Mouse (Mus musculus) liver, adult (tissue): Measurements from ENCODE around the gene Actl10.
A peak's percentile ranks its signal among the peaks of the same experiment; 100 is the strongest.

Experiments
- GATA4 ChIP-seq: IDR thresholded peaks from 2 replicates; pipeline ENCODE4 v1.6.1; 2014; ENCODE audit warnings: mild to moderate bottlenecking, low read length; ENCODE audit not compliant: insufficient replicate concordance

The Actl10 gene

DNA sequence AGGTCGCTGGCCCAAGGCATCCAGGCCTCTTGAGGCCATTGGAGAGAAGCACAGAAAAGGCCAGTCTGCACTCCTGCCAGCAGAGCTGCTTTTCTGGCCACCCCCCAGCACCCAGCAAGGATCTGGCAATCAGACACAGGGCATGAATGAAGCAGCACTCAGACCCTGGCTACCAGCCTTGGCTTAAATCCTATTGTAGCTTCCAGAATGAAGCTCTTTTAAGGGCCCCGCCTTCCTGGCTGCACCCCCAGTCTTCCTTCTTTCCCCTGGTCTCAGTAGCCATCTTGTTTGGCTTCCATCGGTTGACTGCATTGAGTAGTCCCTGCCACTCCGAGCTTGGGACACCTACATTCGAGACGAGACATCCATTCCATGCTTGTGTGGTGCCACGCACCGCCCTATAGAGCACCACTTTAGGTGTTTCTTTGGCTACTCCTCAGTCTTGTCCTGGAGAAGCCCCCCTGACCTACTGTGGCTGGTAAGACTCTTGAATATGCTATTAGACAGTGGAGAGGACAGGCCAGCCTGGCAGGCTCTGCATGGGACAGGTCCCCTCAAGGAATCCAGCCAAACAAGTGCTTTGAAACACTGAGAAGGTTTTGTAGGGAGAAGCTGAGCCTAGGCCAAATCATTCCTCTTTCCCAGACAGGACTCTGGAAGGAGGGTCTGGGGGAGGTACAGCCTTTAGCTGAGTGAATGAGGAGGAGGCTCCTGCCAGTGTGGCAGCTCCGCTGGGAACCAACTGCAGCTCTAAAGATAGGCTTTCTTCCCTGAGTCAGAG lies 7.8 kb upstream of the Actl10 start:
- TF ChIP-seq GATA4, result no peak

DNA sequence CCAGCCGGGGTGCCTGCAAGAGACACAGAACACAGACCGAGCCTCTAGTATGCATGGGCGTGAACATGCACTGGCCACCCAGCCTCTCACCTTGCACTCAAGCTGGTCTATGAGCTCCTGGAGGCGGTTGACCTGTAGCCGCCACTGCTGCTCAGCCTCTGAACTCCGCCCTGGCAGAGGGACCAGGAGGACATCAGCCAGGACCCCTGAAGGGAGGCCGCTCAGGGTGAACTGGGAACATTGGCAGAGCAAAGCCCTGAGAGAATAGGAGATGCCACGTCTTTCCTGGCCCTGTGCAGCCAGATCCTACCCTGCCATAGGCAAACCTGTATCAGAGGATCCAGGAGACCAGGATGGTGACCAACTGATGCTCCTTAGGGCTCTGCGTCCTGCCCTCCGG lies 4.9 kb upstream of the Actl10 start, which contains the start of gene 1700003F12Rik:
Gene 1700003F12Rik, plus strand, starts transcription at position 375 of the 400 bp plus-strand sequence.
- TF ChIP-seq GATA4, result no peak

DNA sequence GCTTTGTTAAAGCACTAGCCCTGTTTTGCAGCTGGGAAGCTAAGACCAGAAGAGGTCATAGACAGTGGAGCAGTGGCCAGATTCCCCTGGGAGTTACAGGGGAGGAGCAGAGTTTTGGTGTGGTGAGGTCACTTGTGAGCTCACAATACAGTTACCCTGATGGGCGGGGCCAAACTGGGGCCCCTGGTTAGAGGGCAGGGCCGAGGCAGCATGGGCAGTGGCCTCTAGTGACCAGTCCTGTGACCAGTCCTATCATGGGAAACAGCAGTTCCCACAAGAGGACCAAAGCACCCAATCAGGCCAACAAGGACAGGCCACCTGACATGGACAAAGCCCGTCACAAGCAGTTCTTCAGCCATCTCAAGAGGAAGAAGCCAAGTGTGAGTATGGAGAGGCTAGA lies 2.9 kb upstream of the Actl10 start:
- TF ChIP-seq GATA4, result no peak

DNA sequence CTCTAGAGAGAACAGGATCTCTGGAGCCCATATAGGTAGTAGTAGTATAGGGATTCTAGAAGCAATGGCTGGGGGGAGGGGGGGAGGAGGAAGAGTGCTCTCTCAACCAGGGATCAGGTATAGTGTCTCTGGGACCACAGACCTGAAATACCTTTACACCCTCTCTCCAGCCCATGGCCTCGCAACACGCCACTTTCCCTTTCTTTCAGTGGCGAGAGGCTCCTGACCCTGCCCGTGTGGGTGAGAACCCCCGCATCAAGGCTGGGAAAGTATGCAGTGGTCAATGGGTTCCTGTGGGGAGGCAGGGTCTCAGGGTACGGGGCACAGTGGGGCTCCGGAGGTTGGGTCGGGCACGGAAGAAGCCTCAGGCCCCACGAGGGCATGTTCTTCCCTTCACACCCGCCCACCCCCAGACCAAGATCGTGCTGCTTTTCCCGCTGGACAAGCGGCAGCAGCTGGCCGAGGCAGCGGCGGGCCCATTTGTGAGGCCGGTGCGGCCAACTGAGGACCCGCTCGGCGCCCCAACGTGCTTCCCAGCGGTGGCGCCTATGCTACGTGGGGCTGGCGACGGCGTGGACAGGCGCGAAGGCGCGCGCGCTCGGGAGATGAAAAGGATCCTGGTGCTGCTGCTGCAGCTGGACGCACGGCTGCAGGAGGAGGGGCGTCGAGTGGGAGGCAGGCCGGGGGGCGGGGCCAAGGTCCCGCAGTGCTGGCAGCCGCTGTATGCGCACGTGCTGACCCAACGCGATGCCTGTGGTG lies 2.3 kb upstream of the Actl10 start:
- TF ChIP-seq GATA4, result no peak

DNA sequence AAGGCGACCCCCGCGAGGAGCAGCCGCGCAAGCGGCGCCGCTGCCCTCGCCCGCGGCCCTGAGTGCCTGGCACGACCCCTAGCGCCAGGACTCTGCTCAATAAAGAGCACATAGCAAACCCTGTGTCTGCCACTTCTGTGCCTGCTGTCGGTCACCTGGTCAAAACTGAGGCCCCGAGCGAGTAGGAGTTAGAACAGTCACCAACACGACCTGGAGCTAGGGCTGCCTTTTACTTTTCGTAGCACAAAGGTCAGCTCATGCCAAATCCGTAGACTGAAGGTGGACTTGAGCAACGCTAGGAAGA lies 1.7 kb upstream of the Actl10 start:
- no peak for TF ChIP-seq GATA4

DNA sequence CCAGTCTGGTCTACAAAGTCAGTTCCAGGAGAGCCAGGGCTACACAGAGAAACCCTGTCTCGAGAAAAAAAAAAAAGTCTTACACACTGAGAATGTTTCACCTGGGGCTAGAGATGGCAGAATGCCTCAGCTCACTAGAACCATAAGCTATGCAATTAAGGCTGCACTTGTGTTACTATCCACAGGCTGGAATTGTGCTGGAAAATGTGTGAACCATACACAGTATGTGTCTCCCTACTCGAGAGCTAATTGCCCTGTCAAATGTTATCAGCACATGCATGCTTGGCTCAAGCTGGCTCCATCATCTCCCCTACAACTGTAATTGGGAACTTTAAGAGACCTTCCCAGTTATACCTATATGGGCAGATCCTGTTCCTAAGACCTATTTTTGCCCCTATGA lies 639 bp upstream of the Actl10 start:
- TF ChIP-seq GATA4, result no peak

DNA sequence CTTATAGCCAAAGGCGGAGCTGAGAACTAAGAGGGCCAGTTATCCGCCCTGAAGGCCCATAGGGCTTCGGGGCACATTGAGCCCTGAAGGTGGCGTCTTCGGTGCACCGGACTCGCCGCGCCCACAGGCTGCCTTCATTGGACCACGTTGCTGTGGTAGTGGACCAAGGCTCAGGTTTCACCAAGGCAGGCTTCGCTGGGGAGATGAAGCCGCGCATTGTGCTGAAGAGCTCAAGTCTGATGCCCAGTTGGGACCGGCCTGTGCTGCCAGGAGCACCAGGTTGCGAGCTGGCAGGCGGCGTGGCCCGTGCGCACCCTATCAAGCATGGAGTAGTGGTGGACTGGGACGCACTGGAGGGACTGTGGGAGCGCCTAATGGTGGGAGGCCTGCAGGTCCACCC lies 351 bp downstream of the Actl10 start:
- no peak for TF ChIP-seq GATA4

DNA sequence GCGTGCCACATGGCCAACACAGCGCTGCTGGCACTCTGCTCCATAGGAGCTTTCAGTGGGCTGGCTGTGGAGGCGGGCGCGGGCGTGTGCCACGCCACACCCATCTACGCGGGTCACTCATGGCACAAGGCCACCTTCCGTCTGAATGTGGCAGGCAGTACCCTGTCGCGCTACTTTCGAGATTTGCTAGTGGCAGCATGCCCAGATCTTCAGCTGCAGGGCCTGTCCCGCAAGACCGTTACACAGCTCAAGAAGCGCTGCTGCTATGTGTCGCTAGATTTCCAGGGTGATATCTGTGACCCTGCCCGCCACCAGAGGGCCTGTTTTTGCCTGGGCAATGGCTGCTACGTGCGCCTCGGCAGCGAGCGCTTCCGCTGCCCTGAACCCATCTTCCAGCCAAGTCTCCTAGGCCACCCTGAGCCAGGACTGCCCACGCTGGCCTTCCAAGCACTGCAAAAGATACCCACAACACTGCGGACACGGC lies 890 bp downstream of the Actl10 start:
- peak; percentile 54; the same call in 1 of the 2 replicates for TF ChIP-seq GATA4

DNA sequence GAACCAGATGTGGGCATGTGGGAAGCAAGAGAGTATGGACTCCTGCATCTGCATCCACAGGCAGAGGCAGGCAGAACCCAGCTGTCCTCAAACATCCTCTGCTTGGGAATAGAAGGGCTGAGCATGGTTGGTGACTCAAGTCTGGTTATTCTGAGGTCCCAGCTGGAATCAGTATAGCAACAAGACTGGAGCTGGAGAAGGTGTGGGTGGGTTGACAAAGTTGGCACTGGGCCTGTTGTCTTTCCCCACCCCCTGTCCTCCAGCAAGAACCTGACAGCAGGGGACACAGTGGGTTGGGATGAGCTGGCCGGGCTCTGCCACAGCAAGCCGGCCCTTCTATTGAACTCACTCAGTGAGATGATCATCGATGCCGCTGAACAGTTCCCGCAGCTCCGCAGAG lies 3.7 kb downstream of the Actl10 start:
- no peak for TF ChIP-seq GATA4

DNA sequence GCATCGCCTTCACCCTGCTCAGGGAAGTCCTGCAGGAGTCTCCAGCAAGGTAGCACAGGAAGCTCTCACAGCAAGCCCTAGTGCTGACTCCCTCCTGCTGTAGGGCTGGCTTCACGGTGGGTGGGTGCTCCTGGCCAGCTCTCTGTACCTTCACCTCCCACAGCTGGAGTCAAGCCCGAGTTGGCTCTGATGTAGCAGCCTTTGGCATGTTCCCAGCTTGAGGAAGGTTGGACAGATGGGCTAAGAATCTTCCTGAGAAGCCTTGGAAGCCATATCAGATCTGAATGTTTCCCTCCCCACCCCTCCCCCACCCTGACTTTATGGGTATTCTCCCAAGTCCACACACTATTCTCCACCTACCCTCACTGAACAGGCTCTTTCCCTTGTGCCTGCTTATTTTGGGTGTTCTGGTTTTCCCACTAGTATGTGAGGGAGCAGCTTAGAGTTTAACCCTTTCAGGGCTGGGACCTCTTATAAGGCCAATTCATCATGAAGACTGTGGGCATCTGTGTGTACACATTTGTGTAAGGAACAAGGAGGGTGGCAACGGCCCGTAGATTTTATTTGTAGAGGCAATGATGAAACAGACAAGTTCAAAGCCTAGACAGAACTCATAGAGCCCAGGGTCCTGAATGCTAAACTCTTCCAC lies 5.7 kb downstream of the Actl10 start:
- no peak for TF ChIP-seq GATA4

DNA sequence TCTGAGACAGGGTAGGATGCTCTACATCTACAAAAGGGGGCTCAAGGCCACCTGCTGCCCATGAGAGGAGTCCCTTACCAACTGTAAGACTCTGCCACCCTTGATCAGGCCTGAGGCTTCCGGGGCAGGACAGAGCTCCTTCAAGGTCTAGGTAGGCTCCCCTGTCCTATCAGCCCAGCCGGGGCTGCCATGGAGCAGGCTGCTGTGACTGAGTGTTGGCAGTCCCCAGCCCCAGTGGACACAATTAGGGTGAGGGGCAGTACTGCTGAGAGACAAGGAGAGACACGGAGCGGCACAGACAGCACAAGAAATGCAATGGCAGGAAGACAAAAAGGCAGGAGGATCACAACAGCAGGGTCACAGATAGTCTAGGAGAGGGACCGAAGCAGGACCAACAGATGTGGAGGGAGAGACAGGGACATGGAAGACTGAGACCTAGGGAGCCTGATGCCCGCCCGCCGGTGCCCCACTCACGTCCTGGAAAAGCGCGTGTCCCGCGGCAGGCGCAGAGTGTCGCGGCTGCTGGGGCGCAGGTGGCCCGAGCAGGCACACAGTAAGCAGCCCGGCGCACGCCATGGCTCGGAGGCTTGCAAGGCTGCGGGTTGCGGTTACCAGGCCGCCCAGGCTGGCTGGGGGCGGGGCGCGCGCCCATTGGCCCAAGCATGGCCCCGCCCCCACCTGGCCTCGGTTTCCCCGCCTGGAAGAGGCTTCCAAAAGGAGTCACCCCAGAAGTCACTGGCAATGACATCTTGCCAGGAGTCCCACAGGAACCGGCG lies 6.9 kb downstream of the Actl10 start, which contains the start of gene Necab3:
Gene Necab3, minus strand, starts transcription at position 627 of the 776 bp plus-strand sequence.
- TF ChIP-seq GATA4, result no peak

DNA sequence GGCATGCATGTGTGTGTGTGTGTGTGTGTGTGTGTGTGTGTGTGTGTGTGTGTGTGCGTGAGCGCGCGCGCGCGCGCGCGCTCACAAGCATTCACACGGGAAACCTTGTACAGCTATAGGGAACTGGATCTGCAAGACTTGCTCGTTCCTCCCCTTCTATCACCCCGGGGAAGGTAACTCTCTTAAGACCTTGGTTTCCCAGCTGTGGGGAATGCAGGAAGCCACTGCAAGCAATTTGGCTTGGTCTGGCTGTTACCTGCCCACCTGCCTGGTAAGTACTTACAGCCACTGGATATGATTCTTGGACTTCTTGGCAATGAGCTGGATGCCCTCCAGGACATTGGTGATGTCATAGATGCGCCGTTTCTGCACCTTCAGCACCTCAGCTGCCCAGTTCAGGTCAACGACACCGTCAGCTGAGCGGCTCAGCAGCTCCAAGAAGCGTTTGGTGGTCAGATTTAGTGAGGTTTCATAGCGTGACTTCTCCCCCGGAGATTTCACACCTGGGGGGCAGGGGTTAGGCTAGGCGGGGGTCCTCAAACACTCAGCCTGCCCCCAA lies 12.1 kb downstream of the Actl10 start:
- TF ChIP-seq GATA4, result no peak

DNA sequence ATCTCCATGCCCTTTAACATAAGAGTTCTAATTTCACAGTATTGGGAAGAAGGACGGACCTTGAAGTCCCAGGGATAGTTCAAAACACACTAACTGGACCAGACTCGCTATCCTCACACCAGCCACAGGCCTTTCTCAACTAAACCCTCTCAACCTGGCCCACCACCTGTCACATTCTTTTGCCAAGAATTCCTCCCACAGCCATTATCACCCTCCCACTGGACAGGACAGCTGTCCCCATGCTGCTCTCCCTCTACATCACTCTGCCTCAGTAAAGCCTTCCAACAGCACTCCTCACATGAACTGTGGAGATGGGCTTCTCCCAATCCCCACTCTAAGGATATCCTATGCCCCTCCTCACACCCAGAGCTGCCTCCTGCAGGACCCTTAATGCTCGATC lies 14.0 kb downstream of the Actl10 start:
- TF ChIP-seq GATA4, result no peak

DNA sequence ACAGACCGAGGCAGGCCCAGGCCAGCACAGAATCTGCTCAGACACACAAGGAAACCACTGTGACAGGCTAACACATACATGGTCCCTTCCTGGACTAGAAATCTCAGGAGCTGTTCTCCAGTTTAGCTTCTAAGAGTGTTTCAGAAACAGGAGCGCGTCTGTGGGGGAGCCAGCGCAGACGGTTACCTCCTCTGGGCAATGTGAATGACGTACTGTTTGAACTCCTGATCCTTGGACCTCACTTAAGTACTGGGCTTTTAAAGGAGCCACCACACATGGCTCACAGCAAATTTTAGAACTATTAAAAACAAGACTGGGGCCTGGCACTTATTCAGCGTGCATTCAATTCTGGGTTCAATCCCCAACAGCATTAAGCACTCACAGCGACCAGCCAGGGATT lies 15.1 kb downstream of the Actl10 start:
- no peak for TF ChIP-seq GATA4

DNA sequence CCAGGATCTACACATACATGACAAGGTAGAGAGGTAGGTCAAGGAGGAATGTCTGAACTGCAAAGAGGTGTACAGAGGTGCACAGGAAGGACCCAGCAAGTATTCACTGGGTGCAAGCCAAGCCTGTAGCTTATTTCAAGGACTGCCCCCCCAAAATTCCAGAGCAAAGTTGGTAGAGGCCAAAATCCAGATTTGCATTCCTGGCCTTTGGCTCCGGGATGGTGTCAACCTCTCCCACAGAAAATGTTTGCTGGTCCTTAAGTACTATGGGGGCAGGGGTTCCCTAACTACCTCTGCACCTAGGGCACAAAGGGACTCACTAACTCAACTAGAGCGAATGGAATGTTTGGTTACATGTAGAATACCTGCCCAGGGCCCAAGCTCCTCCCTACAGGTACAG lies 16.2 kb downstream of the Actl10 start:
- TF ChIP-seq GATA4, result no peak
